Mouse (Mus musculus) C2C12 (cell line): ENCODE data around the gene Ggta1.

ENCODE experiments used
- CEBPB ChIP-seq: IDR thresholded peaks from one replicate; pipeline ENCODE4 v1.6.1; 2011; ENCODE audit warnings: low read depth, mild to moderate bottlenecking, control low read depth, moderate library complexity
- CTCF ChIP-seq: IDR thresholded peaks from one replicate; pipeline ENCODE4 v1.5.1; 2011; ENCODE audit not compliant: control insufficient read depth, insufficient read depth, insufficient read length
- FOSL1 ChIP-seq: IDR thresholded peaks from one replicate; pipeline ENCODE4 v1.8.0; 2011; ENCODE audit warnings: mild to moderate bottlenecking, low read length; ENCODE audit not compliant: poor library complexity, insufficient read depth, severe bottlenecking
- MAX ChIP-seq: IDR thresholded peaks from one replicate; pipeline ENCODE4 v1.6.1; 2011; ENCODE audit warnings: mild to moderate bottlenecking, control low read depth
- MYOD1 ChIP-seq: IDR thresholded peaks from one replicate; pipeline ENCODE4 v1.6.1; 2011; ENCODE audit warnings: low read depth; ENCODE audit not compliant: control insufficient read depth, insufficient read length
- MYOG ChIP-seq: IDR thresholded peaks from one replicate; pipeline ENCODE4 v1.6.1; 2011; ENCODE audit not compliant: control insufficient read depth, insufficient read length; ENCODE audit errors: extremely low read depth
- USF1 ChIP-seq: IDR thresholded peaks from one replicate; pipeline ENCODE4 v1.6.1; 2011; ENCODE audit warnings: low read depth, mild to moderate bottlenecking, control low read depth, moderate library complexity

DNA sequence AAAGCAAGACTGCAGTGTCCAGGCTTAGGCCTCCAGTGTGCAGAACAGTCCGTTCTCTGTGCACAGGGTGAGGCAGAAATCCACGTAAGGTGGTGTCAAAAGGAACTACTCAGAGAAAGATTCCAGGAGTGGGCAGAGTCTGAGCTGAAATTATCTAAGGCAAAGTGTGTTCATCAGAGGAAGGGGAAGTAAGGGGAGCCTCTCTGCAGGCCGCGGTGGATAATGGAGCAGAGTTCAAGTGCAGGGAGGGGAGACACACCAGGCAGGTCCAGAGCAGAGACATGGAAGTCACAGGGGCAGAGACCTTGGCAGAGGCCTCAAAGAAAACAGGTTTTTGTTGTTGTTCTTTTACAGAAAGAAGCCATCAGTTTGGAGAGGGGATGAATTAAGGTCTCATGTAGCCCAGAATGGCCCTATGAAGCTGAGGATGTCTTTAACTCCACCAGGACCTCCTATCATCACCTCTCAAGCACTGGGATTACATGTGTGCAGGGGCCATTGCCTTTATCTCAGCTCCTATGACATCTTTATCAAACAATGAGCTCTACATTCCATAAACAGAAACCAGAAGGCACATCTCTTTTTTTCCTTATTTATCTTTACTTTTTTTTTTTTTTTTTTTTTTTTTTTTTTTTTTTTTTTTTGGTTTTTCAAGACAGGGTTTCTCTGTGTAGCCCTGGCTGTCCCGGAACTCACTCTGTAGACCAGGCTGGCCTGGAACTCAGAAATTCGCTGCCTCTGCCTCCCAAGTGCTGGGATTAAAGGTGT lies 42.7 kb upstream of the Ggta1 start:
- no peak for TF ChIP-seq USF1
- TF ChIP-seq CTCF: no peak
- no peak for TF ChIP-seq MAX
- TF ChIP-seq MYOD1: no peak
- TF ChIP-seq CEBPB: no peak
- TF ChIP-seq MYOG: no peak
- TF ChIP-seq FOSL1: no peak
